Mouse (Mus musculus): Measurements from ENCODE around the gene Kat14.

Kat14 gene

DNA sequence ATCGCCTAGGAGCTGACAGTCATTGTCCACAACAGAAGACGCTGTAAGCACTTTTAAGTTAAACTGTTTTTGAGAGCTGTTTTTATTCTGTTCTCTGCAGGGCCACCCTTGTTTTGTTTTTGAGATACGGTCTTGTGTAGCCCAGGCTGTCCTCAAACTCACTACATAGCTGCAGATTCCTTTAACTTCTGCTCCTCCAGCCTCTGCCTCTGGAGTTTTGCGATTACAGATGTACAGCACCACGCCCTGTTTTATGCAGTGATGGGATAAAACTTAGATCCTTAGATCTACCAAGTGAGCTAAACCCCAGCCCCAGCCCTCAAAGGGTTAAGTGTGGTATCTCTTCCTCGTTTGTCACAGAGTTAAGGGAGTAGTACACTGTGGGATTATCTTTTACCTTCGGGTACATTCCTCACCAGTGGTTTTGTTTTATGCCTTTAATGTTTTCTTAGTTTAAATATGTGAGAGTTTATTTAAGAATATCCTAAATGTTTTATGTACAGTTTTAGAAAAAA lies 13.9 kb downstream of the Kat14 start:
- DNase-seq, result no peak

DNA sequence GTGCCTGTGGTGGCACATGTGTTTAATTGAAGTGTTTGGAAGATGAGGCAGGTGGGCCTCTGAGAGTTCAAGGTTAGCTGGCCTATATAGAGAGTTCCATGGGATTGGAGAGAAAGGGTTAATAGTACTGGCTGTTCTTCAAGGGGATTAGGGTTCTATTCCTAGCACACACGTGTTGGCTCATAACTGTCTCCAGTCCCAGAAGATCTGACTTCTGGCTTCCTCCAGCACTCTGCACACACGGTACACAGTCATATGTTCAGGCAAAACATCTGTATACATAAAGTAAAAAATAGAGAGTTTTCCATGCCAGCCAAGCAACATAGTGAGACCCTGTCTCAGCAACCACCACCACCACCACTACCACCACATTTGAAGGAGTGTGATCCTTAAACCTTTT lies 17.5 kb downstream of the Kat14 start:
- no peak for DNase-seq

DNA sequence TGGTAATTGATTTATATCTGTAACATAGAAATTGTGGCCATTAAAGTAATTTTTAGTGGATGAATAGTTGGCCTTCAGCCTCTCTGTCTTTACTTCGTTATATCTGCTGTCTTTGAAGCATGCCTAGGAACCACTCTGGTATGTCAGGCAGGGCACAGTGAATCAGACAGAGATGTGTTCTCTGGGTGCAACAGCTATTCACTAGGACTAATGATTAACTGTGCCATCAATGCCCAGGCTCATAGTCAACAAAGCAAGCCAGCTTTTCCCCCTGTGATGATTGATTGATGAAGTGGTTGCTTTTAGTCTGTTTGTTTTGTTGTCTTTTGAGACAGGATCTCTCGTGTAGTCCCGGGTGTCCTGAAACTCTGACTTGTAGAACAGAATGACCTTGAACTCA lies 19.6 kb downstream of the Kat14 start:
- DNase-seq, result peak; percentile 8

- DNase-seq, result no peak
Observed at GRCm38 (mm10) chr2:144399531-144399930, 30.7 kb downstream of the Kat14 start.

- DNase-seq, result no peak
Observed at GRCm38 (mm10) chr2:144400659-144401058, 31.9 kb downstream of the Kat14 start.

DNA sequence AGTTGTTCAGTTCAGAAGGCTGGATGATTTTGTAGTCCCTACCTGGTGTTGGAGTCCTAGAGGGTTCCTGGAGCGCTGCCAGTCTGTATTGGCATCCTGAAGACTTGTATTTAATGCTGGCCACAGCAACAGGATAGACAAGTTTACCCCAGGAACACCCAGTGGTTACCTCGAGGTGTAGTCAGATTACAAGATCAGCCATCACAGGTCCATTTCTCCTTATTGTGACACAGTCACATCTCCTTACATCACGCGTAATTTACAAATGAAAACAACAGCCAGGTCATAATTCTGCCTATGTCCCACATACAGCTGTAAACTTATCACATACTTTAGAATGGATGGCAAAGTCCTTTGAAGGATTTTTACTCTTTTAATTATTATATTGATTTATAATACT lies 40.3 kb downstream of the Kat14 start:
- DNase-seq, result no peak

DNA sequence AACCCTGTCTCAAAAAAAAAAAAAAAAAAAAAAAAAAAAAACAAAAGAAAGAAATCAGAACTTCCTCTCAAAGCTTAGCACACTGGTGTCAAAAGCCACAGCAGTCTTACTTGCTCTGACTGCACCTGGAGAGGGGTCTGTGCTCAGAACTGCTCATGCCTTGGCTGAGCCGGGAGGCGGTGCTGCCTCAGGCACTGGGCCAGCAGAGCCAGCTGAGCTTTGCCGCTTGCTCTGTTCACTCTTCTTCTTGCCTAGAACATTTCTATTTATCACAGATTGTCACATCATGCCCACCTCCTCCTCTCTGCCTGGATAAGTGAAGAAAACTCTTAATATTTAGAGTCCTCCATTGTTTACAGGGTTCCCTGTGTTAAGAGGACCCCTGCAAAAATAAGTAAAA lies 41.8 kb downstream of the Kat14 start:
- no peak for DNase-seq

DNA sequence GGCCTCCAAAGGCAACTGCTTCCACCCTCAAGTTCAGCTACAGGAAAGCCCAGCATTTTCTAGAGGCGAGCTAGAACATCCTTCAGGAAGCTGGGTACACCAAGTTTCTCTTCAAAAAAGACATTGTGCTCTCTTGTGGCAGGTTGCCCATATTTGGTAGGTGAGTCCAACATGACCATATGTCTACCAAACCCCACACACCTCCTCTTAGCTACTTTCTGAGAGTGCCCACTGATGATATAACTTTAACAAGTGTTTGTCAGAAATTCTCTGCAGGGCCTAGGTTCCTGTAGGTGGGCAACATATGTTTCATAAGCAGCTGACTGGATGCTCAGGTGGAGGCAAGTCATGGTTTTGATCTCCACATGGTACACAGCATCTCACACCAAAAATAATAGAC lies 45.9 kb downstream of the Kat14 start:
- no peak for DNase-seq

GRCm38 (mm10) chr2:144416859-144417258 lies 48.1 kb downstream of the Kat14 start:
- no peak for DNase-seq

DNA sequence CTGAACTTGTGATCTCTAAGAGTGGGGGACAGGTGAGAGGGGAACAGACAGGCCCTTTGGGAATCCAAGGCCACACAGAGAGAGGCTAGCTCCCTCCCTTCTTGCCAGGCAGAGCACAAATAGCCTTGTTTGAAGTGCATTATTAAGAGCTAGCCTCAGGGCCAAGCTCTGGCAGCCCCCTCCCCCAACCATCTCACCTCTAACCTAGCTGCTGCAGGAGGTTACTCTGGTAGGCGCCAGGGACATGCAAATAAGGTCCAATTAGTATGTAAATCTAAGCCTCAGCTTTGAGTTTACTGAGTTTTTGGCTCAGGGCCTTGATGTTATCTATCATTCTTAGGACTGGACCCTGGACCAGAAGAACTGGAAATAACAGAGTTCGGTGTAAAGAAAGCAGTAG lies 49.3 kb downstream of the Kat14 start:
- peak; percentile 73 for DNase-seq

- DNase-seq, result no peak
Observed at GRCm38 (mm10) chr2:144422094-144422675, 53.4 kb downstream of the Kat14 start.

GRCm38 (mm10) chr2:144425761-144426160 lies 57.0 kb downstream of the Kat14 start:
- peak; percentile 41 for DNase-seq

- no peak for DNase-seq
Observed at GRCm38 (mm10) chr2:144427852-144428251, 59.1 kb downstream of the Kat14 start.

DNA sequence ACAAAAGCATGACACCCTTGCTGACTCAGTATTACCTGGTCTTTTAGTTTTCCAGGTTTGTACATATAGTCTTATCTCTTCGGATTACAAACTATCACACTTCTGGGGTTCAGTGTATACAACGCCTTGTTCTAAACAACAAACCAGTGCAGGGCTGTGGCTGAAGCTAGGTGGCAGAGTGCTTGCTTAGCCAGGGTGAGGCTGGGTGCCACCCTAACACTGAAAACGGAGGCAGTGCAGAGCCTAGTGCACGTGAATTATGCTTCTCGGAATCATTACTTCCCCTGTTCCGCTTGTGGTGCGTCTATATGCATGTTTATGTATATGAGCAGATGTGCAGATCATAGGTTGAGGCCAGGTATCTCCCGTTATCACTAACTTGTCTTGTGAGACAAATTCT lies 59.9 kb downstream of the Kat14 start:
- DNase-seq, result no peak

DNA sequence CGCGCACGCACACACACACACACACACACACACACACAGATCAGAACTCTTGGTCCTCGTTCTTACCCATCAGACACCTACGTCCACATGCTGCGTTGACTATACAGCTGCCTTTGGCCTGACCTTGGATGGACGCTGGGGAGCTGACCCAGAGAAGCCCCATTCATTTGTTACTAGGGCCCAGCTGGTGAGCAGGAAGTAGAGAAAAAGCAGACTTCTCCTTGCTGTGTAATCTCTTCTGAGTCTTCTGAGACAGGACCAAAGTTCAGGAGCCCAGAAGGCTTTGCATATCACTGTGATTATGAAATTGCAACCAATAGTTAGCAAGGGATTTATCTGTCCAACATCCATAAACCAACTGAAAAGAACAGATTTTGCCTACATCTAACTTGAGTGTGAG lies 60.4 kb downstream of the Kat14 start:
- no peak for DNase-seq

GRCm38 (mm10) chr2:144431286-144431825 lies 62.6 kb downstream of the Kat14 start:
- DNase-seq, result no peak

GRCm38 (mm10) chr2:144435679-144436078 lies 66.9 kb downstream of the Kat14 start:
- no peak for DNase-seq

- no peak for DNase-seq
Observed at GRCm38 (mm10) chr2:144438424-144438823, 69.6 kb downstream of the Kat14 start.

DNA sequence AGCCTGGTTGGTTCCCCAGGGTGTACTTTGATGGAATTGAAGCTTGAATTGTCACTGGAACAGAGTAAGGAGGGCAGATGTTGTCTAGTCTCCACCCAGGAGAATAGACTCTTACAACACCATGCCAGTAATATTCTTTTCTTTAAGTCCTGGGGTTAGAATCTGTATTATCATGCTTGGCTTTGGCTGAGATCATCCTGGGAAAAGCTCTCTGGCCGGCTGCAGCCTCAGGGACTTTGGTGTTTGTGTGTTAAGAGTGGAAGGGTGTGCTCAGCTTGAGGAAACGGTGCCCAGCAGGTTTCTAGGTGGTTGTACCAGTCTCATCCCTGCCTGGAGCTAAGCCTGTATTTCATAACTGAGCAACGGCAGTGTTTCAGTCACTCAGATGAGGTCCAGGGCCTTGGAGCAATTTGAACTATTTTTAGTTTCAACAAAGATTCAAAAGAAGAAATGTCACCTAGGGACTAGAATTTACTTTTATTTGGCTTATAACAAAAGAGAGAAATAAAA lies 70.5 kb downstream of the Kat14 start:
- no peak for DNase-seq

DNA sequence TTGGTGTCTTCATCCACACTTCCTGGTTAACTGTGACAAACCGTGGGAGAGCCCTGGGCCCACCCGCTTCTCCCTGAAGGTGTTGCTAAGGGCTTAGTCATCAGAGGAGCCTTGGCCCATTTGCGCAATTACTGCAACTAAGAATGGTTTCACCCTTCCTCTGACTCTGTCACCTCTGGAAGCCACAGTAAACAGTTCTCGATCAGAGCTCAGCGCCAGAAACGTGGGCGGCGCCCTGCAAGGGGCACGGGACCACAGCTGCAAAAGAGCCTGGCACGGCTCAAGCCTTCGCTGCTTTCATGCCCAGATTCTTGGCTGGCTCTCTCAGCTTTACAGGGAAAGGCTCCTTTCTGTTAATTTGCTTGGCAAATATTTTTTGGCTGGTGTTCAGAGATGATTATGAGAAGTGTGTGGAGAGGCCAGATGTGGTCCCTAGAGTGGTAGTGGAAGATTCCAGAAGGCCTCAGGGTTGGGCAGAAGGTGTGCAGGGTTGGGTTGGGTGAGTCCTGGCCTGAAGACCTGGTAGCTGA lies 72.7 kb downstream of the Kat14 start:
- DNase-seq, result no peak

DNA sequence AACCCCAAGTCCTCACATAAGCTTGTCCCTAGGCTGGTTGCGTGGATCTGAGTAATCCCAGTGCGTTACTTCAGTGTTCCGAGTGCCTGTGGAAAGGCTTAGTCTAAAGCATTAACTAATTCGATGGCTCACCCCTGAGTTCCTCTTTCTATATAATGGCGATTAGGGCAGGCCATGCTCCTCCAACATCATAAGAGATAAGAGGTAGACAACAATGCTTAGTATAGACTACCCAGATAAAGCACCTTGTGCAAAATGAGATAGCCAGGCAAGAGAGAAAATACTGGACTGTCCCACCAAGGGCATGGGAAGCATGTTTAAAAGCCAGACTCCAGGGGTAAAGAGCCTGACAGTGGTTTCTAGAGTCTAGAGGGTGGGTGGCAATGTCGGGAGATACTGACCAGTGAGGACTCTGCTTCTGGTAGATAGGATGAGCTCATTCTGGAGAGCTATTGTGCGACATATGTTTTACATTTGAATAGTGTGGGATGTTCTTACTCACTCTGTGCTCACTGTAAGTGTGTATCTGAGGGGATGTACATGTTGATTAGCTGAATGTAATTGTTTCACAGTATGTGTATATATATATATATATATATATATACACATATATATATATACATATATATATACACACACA lies 77.7 kb downstream of the Kat14 start:
- no peak for DNase-seq

GRCm38 (mm10) chr2:144450378-144450777 lies 81.6 kb downstream of the Kat14 start:
- DNase-seq, result no peak

DNA sequence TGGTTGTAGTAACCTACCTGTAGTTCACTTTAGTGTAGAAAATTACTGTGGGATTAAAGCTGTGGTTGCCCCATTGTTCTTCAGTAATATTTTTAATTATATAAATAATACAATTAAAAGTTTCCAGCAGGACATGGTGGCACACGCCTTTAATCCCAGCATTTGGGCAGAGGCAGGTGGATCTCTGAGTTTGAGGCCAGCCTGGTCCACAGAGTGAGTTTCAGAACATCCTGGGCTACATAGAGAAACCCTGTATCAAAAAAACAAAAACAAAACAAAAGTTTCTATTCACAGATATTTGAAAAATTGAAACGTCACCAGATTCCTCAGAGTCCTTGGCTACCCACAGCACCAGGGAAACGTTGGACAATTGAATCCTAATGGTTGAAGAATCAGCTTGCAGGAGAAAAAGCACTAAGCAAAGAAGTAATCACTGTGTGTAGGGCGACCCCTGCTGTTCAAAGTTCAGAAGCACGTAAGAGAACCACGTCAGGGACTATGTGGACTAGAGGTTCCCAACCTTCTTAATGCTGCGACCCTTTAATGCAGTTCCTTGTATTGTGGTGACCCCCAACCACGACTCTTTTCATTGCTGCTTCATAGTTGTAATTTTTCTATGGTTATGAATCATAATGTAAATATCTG lies 83.7 kb downstream of the Kat14 start:
- peak; percentile 57 for DNase-seq

Data from kidney, adult 11 months (tissue).